23 mouse cellular contexts compared by ENCODE assay signal in the genomic region with DNA sequence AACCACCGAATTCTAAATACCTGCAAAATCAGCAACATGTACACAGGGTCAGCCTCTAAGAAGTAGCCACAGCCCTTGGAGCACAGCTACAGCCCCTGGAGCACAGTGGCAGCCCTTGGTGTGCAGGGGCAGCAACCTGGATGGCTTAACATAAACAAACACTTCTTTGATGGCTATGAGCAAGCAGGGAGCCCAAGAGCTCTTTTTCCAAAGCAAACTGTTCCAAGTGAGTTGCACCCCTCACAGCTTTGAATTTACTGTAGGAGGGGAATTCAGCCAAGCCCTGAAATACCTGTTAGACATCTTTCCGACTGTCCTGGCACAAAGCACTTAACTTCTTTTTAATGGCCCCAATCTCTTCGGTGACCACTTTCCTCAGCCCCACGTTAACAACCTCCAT. TPM values are rescaled to one million over a fixed set of nuclear protein-coding genes. Genes with fewer than 3 reads are reported as not detected.
DNase-seq lines count a peak whose midpoint lies in the region; ATAC-seq and TF ChIP-seq lines count a peak whose summit lies in the region.
"Had no signal": no experiment of that assay in that cellular context is flagged by ENCODE, and none has a peak within 500 bp of the region (broad histone marks: within the 10 kb centered on the region; RNA-seq: fewer than 3 reads in every experiment).

No protein-coding gene starts in this region.

- no peak for DNase-seq in heart, postnatal 36 days
- DNase-seq in heart, postnatal 0 days (ENCODE audit: low spot score), result no peak
- DNase-seq in heart, postnatal 10 days, result no peak
- DNase-seq in lung, postnatal 0 days (ENCODE audit: low spot score), result peak; percentile 45
- no peak for DNase-seq in lung, postnatal 25 days (ENCODE audit: low spot score)
- peak; percentile 9 for DNase-seq in lung, postnatal 36 days
- DNase-seq in layer of hippocampus, postnatal 14 days (ENCODE audit: low spot score in 2 of 2), result no peak
- DNase-seq: adrenal gland, postnatal 10 days; B cell, adult 2 months; cerebellum, adult 2 months; cerebellum, postnatal 25 days; embryo, embryonic 11 days; kidney, adult 2 months; kidney, postnatal 25 days; layer of hippocampus, postnatal 36 days; midbrain, embryonic 14.5 days; thymus, postnatal 14 days had no signal

- no peak for TF ChIP-seq CTCF in heart, postnatal 0 days (IDR thresholded peaks at IDR 0.05; ENCODE audit: low read depth)
- TF ChIP-seq CTCF in lung, postnatal 0 days (IDR thresholded peaks at IDR 0.05), result no peak

- no peak overlapping the region for H3K4me2 ChIP-seq in heart, embryonic 11.5 days
- H3K4me2 ChIP-seq in heart, postnatal 0 days (ENCODE audit: low read depth, low read length), result no peak overlapping the region
- H3K4me2 ChIP-seq in lung, postnatal 0 days (replicated peaks; ENCODE audit: low read depth, low read length), result no peak overlapping the region
- H3K4me2 ChIP-seq: embryonic facial prominence, embryonic 15.5 days; hindbrain, embryonic 14.5 days had no signal

- no peaks in the 10 kb centered on the region for H3K27me3 ChIP-seq in heart, embryonic 11.5 days (ENCODE audit: control insufficient read depth, insufficient read depth, low read length)
- H3K27me3 ChIP-seq in heart, postnatal 0 days (ENCODE audit: control insufficient read depth, insufficient read depth, low read length), result no peaks in the 10 kb centered on the region
- no peaks in the 10 kb centered on the region for H3K27me3 ChIP-seq in lung, postnatal 0 days (replicated peaks; ENCODE audit: insufficient read depth, low read length)
- H3K27me3 ChIP-seq: embryonic facial prominence, embryonic 15.5 days had no signal

- no peak for ATAC-seq in heart, embryonic 11.5 days (replicated peaks; ENCODE audit: insufficient number of reproducible peaks, low FRiP score, low TSS enrichment)
- no peak for ATAC-seq in heart, postnatal 0 days (ENCODE audit: insufficient read depth, low read depth)
- ATAC-seq in lung, postnatal 0 days, result peak; percentile 48
- ATAC-seq: forebrain, embryonic 14.5 days; inflammation-experienced regulatory T-cells, adult 6 months had no signal

- peaks cover 19% of the 10 kb centered on the region for H3K4me1 ChIP-seq in heart, embryonic 11.5 days (ENCODE audit: control insufficient read depth, insufficient read depth, low read length)
- H3K4me1 ChIP-seq in heart, postnatal 0 days (ENCODE audit: control insufficient read depth, insufficient read depth), result peaks cover 24% of the 10 kb centered on the region; the same call in 1 of the 2 replicates
- peaks cover 5% of the 10 kb centered on the region; the same call in 1 of the 2 replicates for H3K4me1 ChIP-seq in lung, postnatal 0 days (ENCODE audit: insufficient read depth, low read depth, low read length)

- peak overlapping the region; percentile 1; the same call in 1 of the 2 replicates for H3K27ac ChIP-seq in heart, embryonic 11.5 days (ENCODE audit: low read depth, low read length)
- peak overlapping the region; percentile 61 for H3K27ac ChIP-seq in heart, postnatal 0 days (ENCODE audit: low read depth)
- no peak overlapping the region for H3K27ac ChIP-seq in lung, postnatal 0 days (ENCODE audit: low read length)
- H3K27ac ChIP-seq: embryonic facial prominence, embryonic 15.5 days; hindbrain, embryonic 14.5 days; layer of hippocampus, adult 2 months had no signal

- H3K9me3 ChIP-seq in heart, embryonic 11.5 days (replicated peaks; ENCODE audit: control insufficient read depth, low read length), result no peaks in the 10 kb centered on the region
- H3K9me3 ChIP-seq in heart, postnatal 0 days (replicated peaks; ENCODE audit: control insufficient read depth, low read length), result no peaks in the 10 kb centered on the region
- no peaks in the 10 kb centered on the region for H3K9me3 ChIP-seq in lung, postnatal 0 days (ENCODE audit: low read length)
- H3K9me3 ChIP-seq: embryonic facial prominence, embryonic 15.5 days had no signal

- 63% methylated on average over 4 of the region's 4 CpGs for WGBS in heart, embryonic 11.5 days (ENCODE audit: insufficient replicate concordance)
- WGBS in heart, postnatal 0 days, result 63% methylated on average over 4 of the region's 4 CpGs
- 35% methylated on average over 4 of the region's 4 CpGs for WGBS in lung, postnatal 0 days

- intact Hi-C loops in heart, postnatal 36 days (cut with DNase I), result no loop called here
- intact Hi-C loops in heart, postnatal 10 days (cut with DNase I), result no loop called here

- H3K4me3 ChIP-seq in heart, embryonic 11.5 days (ENCODE audit: low read depth, low read length), result no peak overlapping the region
- H3K4me3 ChIP-seq in heart, postnatal 0 days (ENCODE audit: low read depth, low read length), result no peak overlapping the region
- no peak overlapping the region for H3K4me3 ChIP-seq in lung, postnatal 0 days (ENCODE audit: low read depth, low read length)
- H3K4me3 ChIP-seq: embryonic facial prominence, embryonic 15.5 days; layer of hippocampus, adult 2 months had no signal

- no peak overlapping the region for H3K9ac ChIP-seq in heart, embryonic 11.5 days (ENCODE audit: low read depth, low read length)
- H3K9ac ChIP-seq in heart, postnatal 0 days (replicated peaks; ENCODE audit: low read depth, low read length), result no peak overlapping the region
- H3K9ac ChIP-seq in lung, postnatal 0 days (replicated peaks; ENCODE audit: low read depth), result no peak overlapping the region
- H3K9ac ChIP-seq: embryonic facial prominence, embryonic 15.5 days; hindbrain, embryonic 14.5 days had no signal

- no peak for TF ChIP-seq EP300 in heart, postnatal 0 days (IDR thresholded peaks at IDR 0.05; ENCODE audit: low read depth)
- TF ChIP-seq EP300 in lung, postnatal 0 days (IDR thresholded peaks at IDR 0.05), result no peak

- no peaks in the 10 kb centered on the region for H3K36me3 ChIP-seq in heart, embryonic 11.5 days (ENCODE audit: control insufficient read depth, insufficient read depth, low read length)
- peaks cover 11% of the 10 kb centered on the region; the same call in 1 of the 2 replicates for H3K36me3 ChIP-seq in heart, postnatal 0 days (replicated peaks; ENCODE audit: control insufficient read depth, insufficient read depth, low read length)
- H3K36me3 ChIP-seq in lung, postnatal 0 days (ENCODE audit: insufficient read depth, low read length), result no peaks in the 10 kb centered on the region
- H3K36me3 ChIP-seq: embryonic facial prominence, embryonic 15.5 days had no signal

RNA-seq across cellular contexts. Expression of a gene that starts 14.9 kb away (rescaled TPM):
- polyA plus RNA-seq in heart, embryonic 11.5 days (2014; fragmentation: Nextera tagmentation; extraction: Ambion mirVana), result 23.2 and 26.7 TPM in 2 replicates
- total RNA-seq in heart, postnatal 36 days (2021), result 100 to 1,000 TPM; 150 to 160 TPM
- total RNA-seq in heart, postnatal 0 days (2014; rRNA removed; ENCODE audit: low replicate concordance), result 65.3 and 69.9 TPM in 2 replicates
- 22.6 and 23.0 TPM in 2 replicates for polyA plus RNA-seq in heart, postnatal 0 days (2015; fragmentation: Nextera tagmentation; extraction: Ambion mirVana)
- total RNA-seq in heart, postnatal 10 days (2021), result 100 to 1,000 TPM; 130 to 131 TPM
- polyA plus RNA-seq in lung, postnatal 0 days (2015; fragmentation: Nextera tagmentation; extraction: Ambion mirVana), result 5.4 and 6.1 TPM in 2 replicates
- total RNA-seq in layer of hippocampus, postnatal 14 days (2021), result 10 to 100 TPM; 67.8 to 74.7 TPM

RNA-seq across cellular contexts. Expression of a gene that starts 21.5 kb away (rescaled TPM):
- 48.0 and 48.6 TPM in 2 replicates for polyA plus RNA-seq in heart, embryonic 11.5 days (2014; fragmentation: Nextera tagmentation; extraction: Ambion mirVana)
- 1 to 10 TPM; 7.2 to 7.3 TPM for total RNA-seq in heart, postnatal 36 days (2021)
- 30.2 and 34.3 TPM in 2 replicates for total RNA-seq in heart, postnatal 0 days (2014; rRNA removed; ENCODE audit: low replicate concordance)
- 22.5 and 25.3 TPM in 2 replicates for polyA plus RNA-seq in heart, postnatal 0 days (2015; fragmentation: Nextera tagmentation; extraction: Ambion mirVana)
- 10 to 100 TPM in 1 of 2 experiments, 1 to 10 TPM in 1; 9.6 to 10.1 TPM for total RNA-seq in heart, postnatal 10 days (2021)
- polyA plus RNA-seq in lung, postnatal 0 days (2015; fragmentation: Nextera tagmentation; extraction: Ambion mirVana), result 4.7 and 5.6 TPM in 2 replicates
- 1 to 10 TPM; 2.1 to 2.4 TPM for total RNA-seq in layer of hippocampus, postnatal 14 days (2021)

Comparison
In these comparisons a context has a peak if more than half of its experiments do, and no peak if none do; other contexts are left out.
1. DNase-seq: peak in lung, postnatal 0 days (single experiment) and lung, postnatal 36 days (single experiment); none in heart, postnatal 36 days (0 of 2), heart, postnatal 0 days (single experiment), heart, postnatal 10 days (0 of 2), lung, postnatal 25 days (single experiment) and layer of hippocampus, postnatal 14 days (0 of 2).